Mouse (Mus musculus) B cell, adult 2 months (primary cell): Measurements from ENCODE around the gene Cacna1d.
A peak's percentile ranks its signal among the peaks of the same experiment; 100 is the strongest.

Experiments used
- DNase-seq, 2 experiments: peaks; one replicate each; pipeline ENCODE4 v3.0.0; 2022

Cacna1d gene

GRCm38 (mm10) chr14:30327051-30327450, 164.2 kb downstream of the Cacna1d start:
- no peak for DNase-seq

DNA sequence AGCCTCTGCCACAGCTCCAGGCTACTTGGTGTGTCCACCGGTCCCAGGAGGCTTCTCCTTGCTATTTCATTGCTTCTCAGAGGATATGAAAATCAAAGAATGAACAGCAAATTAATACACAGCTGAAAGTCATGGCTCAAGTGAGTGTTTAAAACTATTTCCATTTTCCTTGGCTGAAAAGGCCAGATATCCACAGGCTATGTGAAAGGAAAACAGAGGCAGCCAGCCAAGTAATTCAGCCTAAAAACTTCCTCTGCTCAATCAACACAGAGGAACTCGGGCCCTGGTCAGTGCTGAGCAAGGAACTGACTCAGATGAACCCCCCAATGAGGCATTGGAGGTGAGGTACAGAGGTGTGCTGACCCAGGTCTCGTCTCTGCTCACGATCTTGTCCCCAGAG, 165.0 kb downstream of the Cacna1d start:
- no peak for DNase-seq

- DNase-seq = no peak
Observed at GRCm38 (mm10) chr14:30324994-30325393, 166.3 kb downstream of the Cacna1d start.

DNA sequence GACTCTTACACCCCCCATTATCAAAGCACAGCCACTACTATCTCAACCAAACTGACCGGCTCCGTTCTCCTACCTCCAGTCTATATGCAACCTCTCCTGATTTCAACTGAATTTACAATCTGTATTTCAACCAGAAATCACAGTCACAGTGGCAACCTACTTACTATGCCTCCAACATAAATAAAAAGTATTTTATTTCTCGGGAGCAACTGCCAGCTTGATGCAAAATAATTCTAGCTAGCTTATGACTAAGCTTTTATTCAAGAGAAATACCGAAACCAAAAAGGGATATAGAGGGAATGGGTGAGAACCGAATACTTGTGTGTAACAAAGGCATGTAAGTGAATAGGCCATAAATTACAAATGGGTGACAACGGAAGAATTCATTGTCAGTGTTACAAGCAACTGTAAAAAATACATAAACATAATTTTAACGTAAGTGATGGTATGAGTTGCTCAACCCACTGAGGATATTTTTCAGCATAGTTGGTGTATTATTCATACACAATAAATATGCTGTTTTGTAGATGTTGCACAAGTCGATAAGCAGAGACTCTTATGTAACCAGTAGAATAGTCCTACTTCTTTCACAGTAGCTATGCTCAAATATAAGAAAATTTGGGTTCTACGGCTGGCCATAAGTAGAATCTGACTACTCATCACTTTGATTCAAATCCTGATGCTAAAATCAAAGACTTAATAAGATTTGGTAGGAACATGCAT, 172.4 kb downstream of the Cacna1d start:
- no peak for DNase-seq

GRCm38 (mm10) chr14:30318293-30318692, 173.0 kb downstream of the Cacna1d start:
- DNase-seq = no peak

GRCm38 (mm10) chr14:30317616-30318015, 173.6 kb downstream of the Cacna1d start:
- no peak for DNase-seq

- no peak for DNase-seq
Observed at GRCm38 (mm10) chr14:30311206-30311889, 179.9 kb downstream of the Cacna1d start.

GRCm38 (mm10) chr14:30310236-30310635, 181.0 kb downstream of the Cacna1d start:
- DNase-seq = no peak

DNA sequence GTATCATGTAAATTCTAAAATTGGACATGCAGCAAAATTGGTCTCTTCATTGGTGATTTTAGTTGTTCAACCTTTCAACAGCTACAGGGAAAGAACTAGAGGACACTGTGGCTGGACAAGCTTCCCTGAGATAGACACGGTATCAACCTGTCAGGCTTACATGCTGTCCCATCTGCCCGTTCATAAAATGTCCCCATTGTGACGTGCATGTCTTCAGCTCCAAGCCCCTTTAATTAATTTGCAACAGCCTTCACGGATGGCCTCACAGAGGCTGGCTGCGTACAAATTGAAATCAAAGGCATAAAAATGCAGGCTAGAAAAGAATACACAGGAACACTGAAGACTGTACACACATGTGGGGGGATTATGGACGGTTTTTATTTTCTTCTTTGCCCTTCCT, 185.0 kb downstream of the Cacna1d start:
- no peak for DNase-seq

GRCm38 (mm10) chr14:30299946-30300345, 191.3 kb downstream of the Cacna1d start:
- DNase-seq = no peak

DNA sequence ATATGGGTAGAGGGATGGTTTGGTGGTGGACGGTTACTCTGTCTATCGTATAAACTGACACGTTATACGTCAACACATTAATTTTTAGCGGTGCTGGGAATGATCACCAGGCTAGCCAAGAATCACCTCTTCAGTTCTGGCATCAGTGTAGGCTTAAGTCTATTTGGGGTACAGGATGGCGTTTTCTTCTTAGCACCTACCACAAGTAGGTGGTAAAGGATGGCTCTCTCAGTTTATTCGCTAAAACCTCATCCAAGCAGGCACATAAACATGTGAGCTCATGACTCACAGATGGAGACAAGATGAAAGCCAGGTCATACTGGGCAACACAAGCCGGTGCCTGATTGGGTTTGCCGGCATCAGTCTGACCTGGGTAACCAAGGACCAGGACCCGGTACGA, 193.8 kb downstream of the Cacna1d start:
- no peak for DNase-seq

DNA sequence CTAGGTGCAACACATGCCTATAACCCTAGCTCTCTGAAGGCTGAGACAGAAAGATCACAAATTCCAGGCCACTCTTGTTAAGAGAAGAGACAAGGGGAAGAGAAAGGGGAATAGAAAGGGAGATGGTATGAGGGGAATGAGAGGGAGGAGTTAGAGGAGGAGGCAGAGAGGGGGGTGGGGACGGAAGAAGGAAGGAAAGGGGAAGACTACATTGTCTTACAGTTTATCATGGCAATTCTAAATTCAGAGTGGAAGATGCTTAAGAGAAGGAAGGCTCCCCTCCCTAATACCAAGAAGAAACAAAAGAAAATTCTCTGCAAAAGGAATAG, 199.2 kb downstream of the Cacna1d start:
- no peak for DNase-seq

DNA sequence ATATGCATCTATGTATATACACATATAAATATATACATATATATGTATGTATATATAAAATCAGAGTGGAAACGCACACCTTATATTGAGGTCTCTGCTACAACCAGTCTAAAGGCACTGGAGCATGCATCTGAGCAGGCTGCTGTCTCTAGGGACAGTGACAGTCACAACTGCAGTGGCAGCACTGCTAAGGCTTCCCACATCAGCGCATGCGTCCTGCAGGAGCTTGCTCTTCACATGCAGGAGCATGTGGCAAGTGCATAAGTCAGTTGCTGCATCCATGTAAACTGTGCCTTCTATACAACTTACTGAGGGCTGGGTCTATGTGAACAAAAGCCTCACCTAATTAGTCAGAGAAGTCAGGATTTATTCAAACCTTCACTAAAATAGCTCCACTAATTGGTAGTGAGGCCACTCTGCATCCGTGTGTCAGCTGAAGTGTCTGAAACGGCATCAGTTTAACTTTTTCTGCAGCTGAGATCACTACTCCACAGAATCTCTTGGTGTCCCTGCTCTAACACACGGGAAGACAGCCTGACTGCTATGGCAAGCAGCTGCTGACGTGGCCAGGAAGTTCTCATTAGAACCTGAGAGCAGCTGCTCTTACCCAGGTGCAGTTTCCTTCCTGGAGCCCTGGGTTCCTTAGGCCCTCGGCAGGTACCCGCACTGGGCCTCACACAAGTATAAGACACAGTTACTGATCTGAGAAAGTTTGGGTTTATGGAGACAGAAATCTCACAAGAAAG, 199.7 kb downstream of the Cacna1d start:
- peak; percentile 61 to 65 for DNase-seq

DNA sequence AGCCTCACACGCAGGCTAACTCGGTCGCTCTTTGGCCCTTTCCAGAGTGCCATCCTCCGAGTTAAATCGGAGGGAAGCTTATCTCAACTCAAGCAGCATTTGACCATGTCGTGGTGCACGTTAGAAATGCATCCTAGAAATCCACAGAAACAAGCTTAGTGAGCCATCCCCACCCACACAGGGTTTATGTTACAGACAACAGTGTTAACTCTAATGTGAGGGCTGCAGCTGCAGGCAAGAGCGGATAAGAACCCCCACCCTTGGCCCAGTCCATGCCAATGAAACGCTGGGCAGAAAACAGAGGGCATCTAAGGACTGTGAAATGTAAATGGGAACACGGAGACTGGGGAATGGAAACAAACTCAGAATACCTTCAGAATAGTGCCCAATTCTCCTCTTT, 206.8 kb downstream of the Cacna1d start:
- no peak for DNase-seq

GRCm38 (mm10) chr14:30284022-30284421, 207.2 kb downstream of the Cacna1d start:
- DNase-seq = no peak

- no peak for DNase-seq
Observed at GRCm38 (mm10) chr14:30275572-30275971, 215.7 kb downstream of the Cacna1d start.

DNA sequence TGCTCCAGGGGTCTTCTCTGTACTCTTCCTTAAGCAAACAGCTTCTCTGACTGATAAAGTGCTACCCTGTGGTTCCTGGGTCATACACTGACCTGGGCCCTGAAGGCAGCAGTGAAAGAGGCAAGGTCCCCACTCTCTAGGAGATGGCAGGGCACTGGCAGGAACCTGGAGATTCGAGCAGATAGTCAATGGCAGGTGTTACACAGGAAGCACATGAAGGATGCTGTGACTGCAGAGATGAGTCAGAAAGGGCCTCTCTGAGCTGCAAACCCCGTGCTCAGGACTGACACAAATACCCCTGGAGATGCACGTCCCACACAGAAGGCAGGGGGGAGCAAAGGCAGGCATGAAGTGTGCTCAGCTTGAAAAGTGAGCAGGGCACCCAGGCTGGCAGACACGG, 218.3 kb downstream of the Cacna1d start:
- no peak for DNase-seq

DNA sequence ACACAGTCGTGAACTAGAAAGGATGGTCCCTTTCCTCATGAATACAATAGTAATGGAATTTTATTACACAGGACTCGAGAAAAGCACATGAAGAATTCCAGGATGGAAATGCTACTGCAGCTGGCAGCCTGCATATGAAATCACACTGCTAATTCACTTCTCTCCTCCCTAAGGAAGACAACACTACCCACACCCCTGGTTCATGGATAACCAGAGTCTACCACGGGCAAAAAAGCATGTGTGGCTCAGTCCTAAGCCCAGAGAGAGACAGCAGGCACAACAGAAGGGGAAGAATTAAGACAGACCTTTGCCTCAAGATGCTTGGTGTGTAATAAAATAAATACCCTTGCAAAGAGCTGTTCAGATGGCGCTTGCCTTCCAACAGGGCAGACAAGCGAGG, 218.7 kb downstream of the Cacna1d start:
- DNase-seq = no peak

- no peak for DNase-seq
Observed at GRCm38 (mm10) chr14:30271856-30272255, 219.4 kb downstream of the Cacna1d start.

DNA sequence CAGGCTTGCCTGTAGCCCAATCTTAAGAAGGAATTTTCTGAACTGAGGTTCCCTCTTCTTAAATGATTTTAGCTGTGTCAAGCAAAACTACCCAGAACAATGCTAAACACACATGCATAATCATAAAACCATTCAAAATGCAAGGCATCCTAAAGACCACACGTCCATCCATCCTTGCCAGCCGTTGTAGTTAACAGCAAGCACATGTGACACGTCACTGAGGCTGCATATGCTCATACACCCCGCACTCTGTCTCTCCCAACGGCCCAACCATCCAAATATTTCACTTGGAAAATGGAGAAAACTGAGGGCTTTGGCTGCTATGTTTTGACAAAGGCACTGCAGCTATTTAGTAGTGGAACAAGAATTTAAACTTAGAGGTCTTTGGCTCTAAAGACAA, 220.9 kb downstream of the Cacna1d start:
- no peak for DNase-seq

- DNase-seq = peak; percentile 63 to 68
Observed at GRCm38 (mm10) chr14:30265728-30266127, 225.5 kb downstream of the Cacna1d start.

DNA sequence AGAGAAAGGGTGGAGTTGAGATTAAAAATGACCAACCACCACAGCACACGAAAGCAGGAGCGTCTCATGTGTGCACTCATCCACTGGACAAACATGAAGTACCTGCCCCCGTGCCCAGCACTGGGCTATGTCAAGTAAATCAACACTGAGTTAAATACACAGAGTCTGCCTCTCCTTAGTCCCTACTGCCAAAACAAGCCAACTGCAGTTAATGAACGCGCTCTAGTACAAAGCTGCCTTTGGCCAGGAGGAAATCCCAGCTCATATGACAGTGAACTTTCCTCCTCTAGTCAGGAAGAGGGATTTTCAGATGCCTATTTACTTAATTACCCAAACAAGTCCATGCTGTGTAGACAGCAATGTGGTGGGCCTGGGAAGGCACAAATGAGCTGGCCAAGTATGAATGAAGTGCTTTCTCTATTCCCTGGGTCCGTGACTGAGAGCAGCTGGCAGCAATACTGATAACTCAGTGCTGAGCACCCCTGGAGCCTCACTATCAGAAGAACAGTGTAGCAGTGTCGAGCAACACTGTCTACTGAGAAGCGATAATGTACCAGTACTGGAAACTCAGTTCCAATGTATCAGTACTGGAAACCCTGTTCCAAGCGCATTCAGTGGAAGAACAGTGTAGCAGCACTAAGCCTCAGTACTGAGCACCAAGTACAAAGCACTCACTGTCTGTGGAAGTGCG, 229.5 kb downstream of the Cacna1d start:
- DNase-seq = no peak

- no peak for DNase-seq
Observed at GRCm38 (mm10) chr14:30257626-30258025, 233.6 kb downstream of the Cacna1d start.
